Mouse (Mus musculus) liver, embryonic 14.5 days (tissue): ENCODE results near the gene Zfp317. TPM values are rescaled to one million over a fixed set of nuclear protein-coding genes. Genes with fewer than 3 reads are reported as not detected.

Source experiments
- ATAC-seq: fragments of 200-750 bp; cut with Nextera tagmentation; 2 replicates; pipeline ENCODE4 v1.8.0; 2017; ENCODE audit warnings: moderate number of reproducible peaks, mild to moderate bottlenecking, moderate library complexity; ENCODE audit not compliant: insufficient read depth
- DNase-seq, 3 experiments: peaks; one replicate each; pipeline ENCODE4 v3.0.0-alpha.2; 2012 to 2013; ENCODE audit warnings: low read depth in 3 of 3, low spot score in 3 of 3
- H3K27ac ChIP-seq: fragments of 300-500 bp; sonication (generic); 2 replicates; pipeline ENCODE4 v1.5.1; 2014; ENCODE audit warnings: moderate library complexity, mild to moderate bottlenecking, control low read depth, inconsistent platforms
- H3K27me3 ChIP-seq: fragments of 300-500 bp; sonication (generic); 2 replicates; pipeline ENCODE4 v1.6.1; 2014; ENCODE audit warnings: mild to moderate bottlenecking, low read length, moderate library complexity; ENCODE audit not compliant: control insufficient read depth, insufficient read depth
- H3K36me3 ChIP-seq: fragments of 300-500 bp; sonication (generic); replicated peaks from 2 replicates; pipeline ENCODE4 v1.6.1; 2014; ENCODE audit warnings: low read depth; ENCODE audit not compliant: control insufficient read depth, insufficient read depth
- H3K4me1 ChIP-seq, 2 experiments: fragments of 200-500 bp in 1 of 2; fragments of 300-500 bp in 1 of 2; sonication (generic) in 1 of 2; replicated peaks; 2 replicates each; pipeline ENCODE4 v1.6.1; 2012 to 2014; ENCODE audit warnings: antibody characterized with exemption in 1 of 2, inconsistent platforms in 1 of 2, low read length in 1 of 2; ENCODE audit not compliant: control insufficient read depth in 2 of 2, insufficient read depth in 2 of 2
- H3K4me2 ChIP-seq: fragments of 300-500 bp; sonication (generic); 2 replicates; pipeline ENCODE4 v1.6.1; 2014; ENCODE audit warnings: low read depth, mild to moderate bottlenecking, control low read depth, moderate library complexity
- H3K4me3 ChIP-seq, 2 experiments: fragments of 200-500 bp in 1 of 2; fragments of 300-500 bp in 1 of 2; sonication (generic) in 1 of 2; 2 replicates each; pipeline ENCODE4 v1.5.1; 2012 to 2014; ENCODE audit warnings: low read depth in 2 of 2, low read length in 2 of 2, mild to moderate bottlenecking in 2 of 2, control low read depth in 1 of 2, inconsistent platforms in 1 of 2, moderate library complexity in 1 of 2; ENCODE audit not compliant: insufficient read depth in 1 of 2
- H3K9ac ChIP-seq: fragments of 300-500 bp; sonication (generic); replicated peaks from 2 replicates; pipeline ENCODE4 v1.6.1; 2014; ENCODE audit warnings: mild to moderate bottlenecking, control low read depth, moderate library complexity
- H3K9me3 ChIP-seq: fragments of 300-500 bp; sonication (generic); 2 replicates; pipeline ENCODE4 v1.6.1; 2016; ENCODE audit warnings: low read length, mixed read lengths; ENCODE audit not compliant: control insufficient read depth
- CTCF ChIP-seq: IDR thresholded peaks from 2 replicates; pipeline ENCODE4 v1.5.1; 2016; ENCODE audit warnings: antibody characterized with exemption, low read depth, control low read depth
- EP300 ChIP-seq: IDR thresholded peaks from 2 replicates; pipeline ENCODE4 v1.6.1; 2016; ENCODE audit warnings: antibody characterized with exemption, low read depth
- WGBS: fragments of 180-500 bp; shearing (Covaris S2); extraction: QIAGEN DNeasy Blood & Tissue Kit; methylation state at CpG from one replicate; pipeline ENCODE4 v1.1.7; 2014; ENCODE audit not compliant: insufficient replicate concordance; 5-methylcytosine and 5-hydroxymethylcytosine counted together
- polyA plus RNA-seq, 2 experiments: library from polyadenylated mRNA; depleted of rRNA in 1 of 2; stranded (reverse) in 1 of 2; unstranded in 1 of 2; fragments of >200 nt; fragmentation: Nextera tagmentation in 1 of 2; extraction: Ambion mirVana in 1 of 2; gene quantifications; 2 replicates each; pipeline versions ENCODE4 v1.2.1 to v1.2.3; 2012 to 2014

The Zfp317 gene
- polyA plus RNA-seq (2012; rRNA removed) (2.8 and 3.9 TPM in 2 replicates), polyA plus RNA-seq (2014; fragmentation: Nextera tagmentation; extraction: Ambion mirVana) (5.6 and 7.5 TPM in 2 replicates)

- H3K27me3 ChIP-seq: no peaks in the 10 kb centered on the region
- H3K9ac ChIP-seq: peak within 1 kb of the TSS; percentile 75
- H3K4me1 ChIP-seq: no peaks in the 10 kb centered on the region
- H3K4me3 ChIP-seq: peak within 1 kb of the TSS; percentile 69 to 91
- H3K27ac ChIP-seq: peak within 1 kb of the TSS; percentile 74
- H3K4me2 ChIP-seq: peak within 1 kb of the TSS; percentile 61
- no peaks in the 10 kb centered on the region for H3K9me3 ChIP-seq
- H3K36me3 ChIP-seq: no peaks in the 10 kb centered on the region; the same call in 1 of the 2 replicates
- 1% methylated on average over 35 of the region's 35 CpGs for WGBS
- TF ChIP-seq CTCF (no peak), EP300 (no peak)
- DNase-seq (peak; percentile 94 to 98 (median 96)), ATAC-seq (peak; percentile 96)
Measured at GRCm38 (mm10) chr9:19621843-19622822, at the start of gene Zfp317. Gene Zfp317, plus strand, starts transcription at chr9:19622102.

- TF ChIP-seq CTCF (no peak), EP300 (no peak)
- H3K9ac ChIP-seq: no peak within 1 kb of the TSS
- ATAC-seq (no peak), DNase-seq (no peak)
- H3K27ac ChIP-seq: no peak within 1 kb of the TSS
- no peaks in the 10 kb centered on the region for H3K27me3 ChIP-seq
- no peaks in the 10 kb centered on the region for H3K36me3 ChIP-seq
- no peaks in the 10 kb centered on the region for H3K9me3 ChIP-seq
- H3K4me3 ChIP-seq: no peak within 1 kb of the TSS
- no peak within 1 kb of the TSS for H3K4me2 ChIP-seq
- H3K4me1 ChIP-seq: no peaks in the 10 kb centered on the region
Measured at GRCm38 (mm10) chr9:19582317-19582716, 39.6 kb upstream of the Zfp317 start, which contains the start of gene Olfr855. Gene Olfr855, plus strand, starts transcription at chr9:19582617.

GRCm38 (mm10) chr9:19621297-19621696 lies 605 bp upstream of the Zfp317 start:
- ATAC-seq: no peak
- Histone ChIP-seq H3K27ac (no peak overlapping the region), H3K4me2 (no peak overlapping the region), H3K9ac (no peak overlapping the region), H3K9me3 (no peaks in the 10 kb centered on the region), H3K4me3 (no peak overlapping the region), H3K4me1 (no peaks in the 10 kb centered on the region), H3K36me3 (no peaks in the 10 kb centered on the region; the same call in 1 of the 2 replicates), H3K27me3 (no peaks in the 10 kb centered on the region)
- no peak for DNase-seq
- TF ChIP-seq CTCF (no peak), EP300 (no peak)
- 83% methylated on average over 3 of the region's 3 CpGs for WGBS

GRCm38 (mm10) chr9:19629574-19629973 lies 7.7 kb downstream of the Zfp317 start:
- TF ChIP-seq CTCF: no peak
- no peak for TF ChIP-seq EP300
- DNase-seq (no peak), ATAC-seq (no peak)
- no peak overlapping the region for H3K4me2 ChIP-seq
- H3K27me3 ChIP-seq: no peaks in the 10 kb centered on the region
- H3K4me3 ChIP-seq: no peak overlapping the region
- no peaks in the 10 kb centered on the region for H3K9me3 ChIP-seq
- H3K27ac ChIP-seq: no peak overlapping the region
- H3K36me3 ChIP-seq: peaks cover 8% of the 10 kb centered on the region; the same call in 1 of the 2 replicates
- no peaks in the 10 kb centered on the region for H3K4me1 ChIP-seq
- H3K9ac ChIP-seq: no peak overlapping the region

- DNase-seq (no peak), ATAC-seq (no peak)
- Histone ChIP-seq H3K9me3 (no peaks in the 10 kb centered on the region), H3K27me3 (no peaks in the 10 kb centered on the region), H3K9ac (no peak overlapping the region), H3K4me2 (no peak overlapping the region), H3K36me3 (peaks cover 19% of the 10 kb centered on the region), H3K4me1 (no peaks in the 10 kb centered on the region), H3K4me3 (no peak overlapping the region), H3K27ac (no peak overlapping the region)
- no peak for TF ChIP-seq CTCF
- no peak for TF ChIP-seq EP300
- WGBS: 67% methylated on average over 3 of the region's 3 CpGs
Measured at GRCm38 (mm10) chr9:19645193-19645592, 23.3 kb downstream of the Zfp317 start.
